Mouse (Mus musculus) kidney, postnatal 0 days (tissue): ENCODE data around the gene Abi2. TPM values are rescaled to one million over a fixed set of nuclear protein-coding genes. Genes with fewer than 3 reads are reported as not detected.
A peak's percentile ranks its signal among the peaks of the same experiment; 100 is the strongest.

Source experiments
- ATAC-seq: fragments of 200-750 bp; cut with Nextera tagmentation; replicated peaks from 2 replicates; pipeline ENCODE4 v1.8.0; 2017; ENCODE audit warnings: low read depth, moderate number of reproducible peaks, moderate TSS enrichment, moderate library complexity; ENCODE audit not compliant: low FRiP score
- DNase-seq: peaks from one replicate; pipeline ENCODE4 v3.0.0-alpha.2; 2016; ENCODE audit warnings: low spot score
- H3K27ac ChIP-seq: fragments of 300-500 bp; sonication (generic); 2 replicates; pipeline ENCODE4 v1.5.1; 2014; ENCODE audit warnings: mild to moderate bottlenecking
- H3K27me3 ChIP-seq: fragments of 300-500 bp; sonication (generic); 2 replicates; pipeline ENCODE4 v1.6.1; 2014; ENCODE audit warnings: low read length, mixed read lengths; ENCODE audit not compliant: insufficient read depth
- H3K36me3 ChIP-seq: fragments of 300-500 bp; sonication (generic); 2 replicates; pipeline ENCODE4 v1.6.1; 2014; ENCODE audit warnings: low read length, mixed read lengths; ENCODE audit not compliant: insufficient read depth
- H3K4me1 ChIP-seq: fragments of 300-500 bp; sonication (generic); replicated peaks from 2 replicates; pipeline ENCODE4 v1.6.1; 2014; ENCODE audit warnings: antibody characterized with exemption, low read length, mixed read lengths; ENCODE audit not compliant: insufficient read depth
- H3K4me2 ChIP-seq: fragments of 300-500 bp; sonication (generic); 2 replicates; pipeline ENCODE4 v1.6.1; 2014; ENCODE audit warnings: mild to moderate bottlenecking, low read length, moderate library complexity, mixed read lengths
- H3K4me3 ChIP-seq: fragments of 300-500 bp; sonication (generic); replicated peaks from 2 replicates; pipeline ENCODE4 v1.5.1; 2014; ENCODE audit warnings: low read depth, low read length
- H3K9ac ChIP-seq: fragments of 300-500 bp; sonication (generic); 2 replicates; pipeline ENCODE4 v1.6.1; 2014; ENCODE audit warnings: low read depth, low read length
- H3K9me3 ChIP-seq: fragments of 300-500 bp; sonication (generic); replicated peaks from 2 replicates; pipeline ENCODE4 v1.6.1; 2016; ENCODE audit warnings: low read length, inconsistent platforms, mixed read lengths
- CTCF ChIP-seq: IDR thresholded peaks from 2 replicates; pipeline ENCODE4 v1.5.1; 2016; ENCODE audit warnings: antibody characterized with exemption, low read depth, mild to moderate bottlenecking, moderate library complexity
- WGBS: fragments of 180-500 bp; shearing (Covaris S2); extraction: QIAGEN DNeasy Blood & Tissue Kit; methylation state at CpG from one replicate; pipeline ENCODE4 v1.1.7; 2014; 5-methylcytosine and 5-hydroxymethylcytosine counted together
- polyA plus RNA-seq: library from polyadenylated mRNA; unstranded; fragments of >200 nt; fragmentation: Nextera tagmentation; extraction: Ambion mirVana; gene quantifications from 2 replicates; pipeline ENCODE4 v1.2.1, GENCODE M21; 2015

Abi2 gene
- polyA plus RNA-seq, 1 experiment from 2014 or later: 22.7 TPM

GRCm38 (mm10) chr1:60409928-60410817 is 754 bp downstream of the Abi2 start:
- Histone ChIP-seq H3K9ac (peak overlapping the region; percentile 92), H3K4me3 (peak overlapping the region; percentile 96), H3K36me3 (no peaks in the 10 kb centered on the region), H3K4me2 (peak overlapping the region; percentile 74), H3K9me3 (no peaks in the 10 kb centered on the region), H3K27me3 (no peaks in the 10 kb centered on the region), H3K27ac (peak overlapping the region; percentile 95), H3K4me1 (0 out of 2 replicates have a peak, but pooled peaks cover 5% of the 10 kb centered on the region)
- peak; percentile 82 for ATAC-seq
- no peak for TF ChIP-seq CTCF
- DNase-seq: peak; percentile 66
- WGBS: under 1% methylated on average over 54 of the region's 54 CpGs

DNA sequence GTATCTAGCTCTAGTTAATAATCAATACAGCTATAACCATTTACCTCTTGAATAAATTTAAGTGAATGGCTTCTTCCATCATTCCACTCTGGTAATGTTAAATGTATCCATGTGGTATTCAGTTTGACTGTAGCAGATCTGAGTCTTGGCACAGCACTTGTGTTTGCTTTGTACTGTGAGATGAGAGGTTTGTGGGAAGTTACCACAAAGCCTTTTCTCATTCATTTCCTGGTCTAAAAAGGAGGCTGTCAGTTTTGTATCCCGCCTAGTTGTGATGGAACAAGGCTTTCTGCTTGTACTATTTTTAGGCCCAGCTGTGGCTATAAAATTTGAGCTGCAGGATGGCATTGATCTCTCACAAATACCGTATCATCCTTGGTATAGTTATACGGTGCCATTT is 7.3 kb downstream of the Abi2 start:
- no peak overlapping the region for H3K4me3 ChIP-seq
- ATAC-seq: no peak
- H3K27ac ChIP-seq: no peak overlapping the region
- H3K36me3 ChIP-seq: no peaks in the 10 kb centered on the region
- WGBS: 40% methylated on average over 3 of the region's 3 CpGs
- H3K9me3 ChIP-seq: no peaks in the 10 kb centered on the region
- no peaks in the 10 kb centered on the region for H3K27me3 ChIP-seq
- DNase-seq: peak; percentile 59
- no peak overlapping the region for H3K9ac ChIP-seq
- H3K4me1 ChIP-seq: peaks cover 7% of the 10 kb centered on the region; the same call in 1 of the 2 replicates
- H3K4me2 ChIP-seq: no peak overlapping the region
- TF ChIP-seq CTCF: no peak

DNA sequence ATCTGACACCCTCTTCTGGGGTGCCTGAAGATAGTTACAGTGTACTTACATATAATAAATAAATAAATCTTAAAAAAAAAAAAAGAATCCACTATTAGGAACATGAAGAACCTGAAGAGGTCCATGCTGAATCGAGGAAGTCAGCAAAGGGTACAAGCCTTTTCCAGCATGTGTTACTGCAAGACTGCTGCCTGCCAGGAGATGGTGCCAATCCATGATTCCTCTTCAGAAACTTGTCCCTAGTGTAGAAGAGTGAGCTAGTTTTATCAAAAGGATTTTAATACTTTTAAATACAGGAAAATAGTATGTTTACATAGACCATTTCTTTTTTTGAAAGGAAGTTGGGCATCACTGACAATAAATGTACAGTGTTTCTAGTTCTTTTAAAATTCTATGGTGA is 14.5 kb downstream of the Abi2 start:
- Histone ChIP-seq H3K9me3 (no peaks in the 10 kb centered on the region), H3K4me2 (no peak overlapping the region), H3K9ac (no peak overlapping the region), H3K27me3 (no peaks in the 10 kb centered on the region), H3K36me3 (no peaks in the 10 kb centered on the region), H3K4me1 (no peaks in the 10 kb centered on the region), H3K27ac (no peak overlapping the region), H3K4me3 (no peak overlapping the region)
- 91% methylated on average over 1 of the region's 1 CpGs for WGBS
- peak; percentile 54 for TF ChIP-seq CTCF
- peak; percentile 22 for DNase-seq
- ATAC-seq: no peak

DNA sequence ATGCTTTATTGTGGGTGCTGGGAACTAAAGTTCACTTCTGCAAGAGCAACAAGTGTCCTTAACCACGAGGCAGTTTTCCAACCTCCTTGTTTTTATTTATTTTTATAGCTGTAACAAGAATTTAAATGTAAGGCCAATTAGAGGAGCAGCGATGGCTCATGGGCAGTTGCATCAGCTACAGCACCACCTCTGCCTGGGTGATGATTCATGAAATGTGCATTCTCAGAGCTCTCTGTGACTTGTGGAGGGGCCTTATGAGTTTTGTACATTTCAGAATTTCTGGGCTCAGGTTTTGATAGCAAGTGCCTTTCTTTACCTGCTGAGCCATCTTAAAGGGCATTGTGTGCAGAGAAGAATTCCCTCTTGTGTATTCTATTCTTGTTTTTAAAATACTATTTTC is 18.9 kb downstream of the Abi2 start:
- no peak for DNase-seq
- TF ChIP-seq CTCF: no peak
- Histone ChIP-seq H3K36me3 (no peaks in the 10 kb centered on the region), H3K4me2 (no peak overlapping the region), H3K9me3 (no peaks in the 10 kb centered on the region), H3K9ac (no peak overlapping the region), H3K4me3 (no peak overlapping the region), H3K4me1 (no peaks in the 10 kb centered on the region), H3K27ac (no peak overlapping the region), H3K27me3 (no peaks in the 10 kb centered on the region)
- ATAC-seq: no peak
- 82% methylated on average over 2 of the region's 2 CpGs for WGBS

DNA sequence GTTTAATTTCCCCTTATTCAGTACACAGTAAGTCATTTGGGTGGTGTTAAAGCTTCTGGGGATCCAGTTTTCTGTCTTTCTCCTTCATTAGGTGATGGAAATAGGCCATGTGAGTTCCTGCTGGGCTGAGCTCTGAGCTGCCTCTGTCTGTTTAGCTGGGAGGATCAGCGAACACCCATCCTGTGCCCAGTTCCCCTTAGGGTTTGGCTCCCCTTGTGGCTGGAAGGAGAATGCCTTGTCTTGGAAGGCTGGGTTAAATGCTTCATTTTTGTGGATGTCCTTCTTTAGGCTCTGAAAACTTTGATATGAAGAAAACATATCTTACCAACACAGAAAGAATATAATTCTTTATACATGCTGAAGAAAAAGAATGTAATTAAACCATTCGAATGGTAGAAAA is 19.5 kb downstream of the Abi2 start:
- peak; percentile 79 for TF ChIP-seq CTCF
- DNase-seq: peak; percentile 44
- H3K9me3 ChIP-seq: no peaks in the 10 kb centered on the region

DNA sequence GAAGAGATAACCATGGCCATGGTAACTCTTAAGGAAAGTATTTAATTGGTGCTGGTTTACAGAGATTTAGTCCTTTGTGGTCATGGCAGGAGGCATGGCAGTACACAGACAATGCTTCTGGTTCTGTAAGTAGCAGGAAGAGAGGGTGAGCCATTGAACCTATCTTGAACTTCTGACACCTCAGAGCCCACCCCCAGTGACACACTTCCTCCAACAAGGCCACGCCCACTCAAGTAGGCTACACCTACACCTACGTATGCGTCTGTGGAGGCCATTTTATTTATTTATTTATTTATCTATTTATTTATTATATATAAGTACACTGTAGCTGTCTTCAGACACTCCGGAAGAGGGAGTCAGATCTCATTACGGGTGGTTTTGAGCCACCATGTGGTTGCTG is 22.1 kb downstream of the Abi2 start:
- H3K4me1 ChIP-seq: no peaks in the 10 kb centered on the region

More for the DNA sequence above, 19.5 kb downstream of the Abi2 start:
- no peaks in the 10 kb centered on the region for H3K36me3 ChIP-seq
- no peaks in the 10 kb centered on the region for H3K4me1 ChIP-seq
- WGBS: 78% methylated on average over 2 of the region's 2 CpGs
- no peak for ATAC-seq
- no peaks in the 10 kb centered on the region for H3K27me3 ChIP-seq
- H3K4me2 ChIP-seq: no peak overlapping the region
- no peak overlapping the region for H3K9ac ChIP-seq
- H3K4me3 ChIP-seq: no peak overlapping the region
- H3K27ac ChIP-seq: no peak overlapping the region

More for the DNA sequence above, 22.1 kb downstream of the Abi2 start:
- Histone ChIP-seq H3K9me3 (no peaks in the 10 kb centered on the region), H3K27me3 (no peaks in the 10 kb centered on the region), H3K4me3 (no peak overlapping the region), H3K27ac (no peak overlapping the region), H3K36me3 (peaks cover 4% of the 10 kb centered on the region; the same call in 1 of the 2 replicates), H3K9ac (no peak overlapping the region), H3K4me2 (no peak overlapping the region)
- TF ChIP-seq CTCF: no peak
- 93% methylated on average over 5 of the region's 5 CpGs for WGBS
- ATAC-seq (no peak), DNase-seq (no peak)
